Mouse (Mus musculus) intestine, postnatal 0 days (tissue): ENCODE measurements around the gene Tmem202. TPM values are rescaled to one million over a fixed set of nuclear protein-coding genes. Genes with fewer than 3 reads are reported as not detected.
A peak's percentile ranks its signal among the peaks of the same experiment; 100 is the strongest.

Experiments
- ATAC-seq: fragments of 200-750 bp; cut with Nextera tagmentation; 2 replicates; pipeline ENCODE4 v1.8.0; 2017; ENCODE audit warnings: mild to moderate bottlenecking, moderate TSS enrichment, moderate library complexity
- H3K27ac ChIP-seq: fragments of 300-500 bp; sonication (generic); 2 replicates; pipeline ENCODE4 v1.5.1; 2014; ENCODE audit warnings: mild to moderate bottlenecking, low read depth, low read length, moderate library complexity
- H3K27me3 ChIP-seq: fragments of 300-500 bp; sonication (generic); replicated peaks from 2 replicates; pipeline ENCODE4 v1.6.1; 2014; ENCODE audit warnings: low read length, mixed read lengths; ENCODE audit not compliant: control insufficient read depth, insufficient read depth
- H3K36me3 ChIP-seq: fragments of 300-500 bp; sonication (generic); 2 replicates; pipeline ENCODE4 v1.6.1; 2014; ENCODE audit warnings: mild to moderate bottlenecking, moderate library complexity; ENCODE audit not compliant: control insufficient read depth, insufficient read depth
- H3K4me1 ChIP-seq: fragments of 300-500 bp; sonication (generic); replicated peaks from 2 replicates; pipeline ENCODE4 v1.6.1; 2014; ENCODE audit warnings: antibody characterized with exemption, low read length, mixed read lengths; ENCODE audit not compliant: control insufficient read depth, insufficient read depth
- H3K4me2 ChIP-seq: fragments of 300-500 bp; sonication (generic); replicated peaks from 2 replicates; pipeline ENCODE4 v1.6.1; 2014; ENCODE audit warnings: low read depth, mild to moderate bottlenecking, moderate library complexity
- H3K4me3 ChIP-seq: fragments of 300-500 bp; sonication (generic); 2 replicates; pipeline ENCODE4 v1.5.1; 2014; ENCODE audit warnings: low read depth, low read length
- H3K9ac ChIP-seq: fragments of 300-500 bp; sonication (generic); 2 replicates; pipeline ENCODE4 v1.6.1; 2014; ENCODE audit warnings: mild to moderate bottlenecking, low read depth, low read length
- H3K9me3 ChIP-seq: fragments of 300-500 bp; sonication (generic); 2 replicates; pipeline ENCODE4 v1.6.1; 2016; ENCODE audit warnings: mixed run types; ENCODE audit not compliant: control insufficient read depth
- CTCF ChIP-seq: sonication (generic); IDR thresholded peaks from 2 replicates; pipeline ENCODE4 v1.5.1; 2016; ENCODE audit warnings: low read depth, mild to moderate bottlenecking, control low read depth, antibody characterized with exemption, moderate library complexity
- WGBS: fragments of 180-500 bp; shearing (Covaris S2); extraction: QIAGEN DNeasy Blood & Tissue Kit; methylation state at CpG from one replicate; pipeline ENCODE4 v1.1.7; 2014; 5-methylcytosine and 5-hydroxymethylcytosine counted together
- polyA plus RNA-seq: library from polyadenylated mRNA; unstranded; fragments of >200 nt; fragmentation: Nextera tagmentation; extraction: Ambion mirVana; gene quantifications from 2 replicates; pipeline ENCODE4 v1.2.1, GENCODE M21; 2015

The Tmem202 gene
- polyA plus RNA-seq, 1 experiment from 2014 or later: 3.0 TPM

DNA sequence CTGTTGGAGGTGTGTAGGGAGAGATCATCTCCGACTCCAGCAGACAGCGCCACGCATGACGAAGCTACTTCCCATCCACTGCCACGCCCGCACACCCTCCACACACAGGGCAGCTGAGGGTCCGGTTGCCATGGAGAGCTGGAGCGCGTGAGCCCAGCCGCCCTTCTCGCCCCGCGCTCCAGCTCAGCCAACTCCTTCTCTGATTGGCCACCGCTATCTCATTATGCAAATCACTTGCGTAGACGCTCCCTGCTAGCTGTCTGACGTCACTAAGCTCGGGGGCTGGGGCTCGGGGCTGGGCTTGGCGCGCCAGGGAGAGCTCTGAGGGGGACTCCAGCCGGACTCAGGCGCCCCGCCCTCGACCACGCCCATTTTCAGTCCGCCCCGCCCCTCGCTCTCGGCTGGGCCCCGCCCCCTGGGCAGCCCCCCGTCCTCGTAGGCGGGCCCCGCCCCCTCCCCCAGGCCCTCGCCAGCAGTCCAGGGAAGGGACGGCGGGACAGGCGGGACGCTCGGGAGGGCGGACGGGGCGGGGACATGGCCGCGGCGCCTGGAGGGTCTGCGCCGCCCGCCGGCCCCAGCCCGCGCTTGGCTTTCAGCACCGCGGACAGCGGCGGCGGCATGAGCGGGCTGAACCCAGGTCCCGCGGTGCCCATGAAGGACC is 38.3 kb upstream of the Tmem202 start, which contains the start of gene Celf6:
Celf6 (plus strand) TSS at position 74 of the 661 bp plus-strand sequence.
- TF ChIP-seq CTCF: 0 out of 2 replicates have a peak, but pooled peaks have one; percentile 3
- no peaks in the 10 kb centered on the region for H3K9me3 ChIP-seq
- WGBS: under 1% methylated on average over 42 of the region's 61 CpGs

DNA sequence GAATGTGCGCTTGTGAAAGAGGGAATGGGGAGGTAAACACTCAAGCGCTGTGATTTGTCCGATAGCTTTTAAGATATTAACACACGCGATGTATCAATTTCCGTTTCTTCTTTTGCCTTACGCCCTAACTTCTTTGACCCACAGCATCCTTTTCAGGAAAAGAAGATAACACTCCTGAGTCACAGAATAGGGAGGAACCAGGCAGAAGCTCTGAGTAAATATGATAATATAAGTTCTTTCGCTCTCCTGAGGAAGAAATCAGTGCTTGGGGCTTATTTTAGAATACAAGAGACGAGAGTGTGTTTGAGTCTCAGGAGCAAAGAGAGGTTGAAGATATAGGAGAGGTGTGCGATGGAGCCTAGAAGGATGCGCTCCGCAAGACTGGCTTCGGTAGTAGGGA is 37.8 kb upstream of the Tmem202 start:
- TF ChIP-seq CTCF: no peak
- H3K4me1 ChIP-seq: 0 out of 2 replicates have a peak, but pooled peaks cover 5% of the 10 kb centered on the region
- peaks cover 17% of the 10 kb centered on the region for H3K27me3 ChIP-seq
- H3K9me3 ChIP-seq: no peaks in the 10 kb centered on the region
- no peak overlapping the region for H3K27ac ChIP-seq
- H3K9ac ChIP-seq: peak overlapping the region; percentile 17; the same call in 1 of the 2 replicates
- 11% methylated on average over 13 of the region's 13 CpGs for WGBS
- peak overlapping the region; percentile 84 for H3K4me2 ChIP-seq
- ATAC-seq: no peak
- no peaks in the 10 kb centered on the region for H3K36me3 ChIP-seq
- H3K4me3 ChIP-seq: peak overlapping the region; percentile 42

More for the DNA sequence above, 38.3 kb upstream of the Tmem202 start, which contains the start of gene Celf6:
- peak within 1 kb of the TSS; percentile 42 for H3K4me3 ChIP-seq
- ATAC-seq: peak; percentile 95
- H3K27me3 ChIP-seq: peaks cover 17% of the 10 kb centered on the region
- H3K4me2 ChIP-seq: peak within 1 kb of the TSS; percentile 84
- H3K36me3 ChIP-seq: no peaks in the 10 kb centered on the region
- no peak within 1 kb of the TSS for H3K27ac ChIP-seq
- H3K4me1 ChIP-seq: 0 out of 2 replicates have a peak, but pooled peaks cover 5% of the 10 kb centered on the region
- peak within 1 kb of the TSS; percentile 17; the same call in 1 of the 2 replicates for H3K9ac ChIP-seq

- TF ChIP-seq CTCF: no peak
- Histone ChIP-seq H3K9me3 (no peaks in the 10 kb centered on the region), H3K4me2 (no peak overlapping the region), H3K4me1 (no peaks in the 10 kb centered on the region), H3K9ac (no peak overlapping the region), H3K27me3 (peaks cover 8% of the 10 kb centered on the region), H3K36me3 (no peaks in the 10 kb centered on the region), H3K4me3 (no peak overlapping the region), H3K27ac (no peak overlapping the region)
- WGBS: 58% methylated on average over 2 of the region's 2 CpGs
- no peak for ATAC-seq
Observed at GRCm38 (mm10) chr9:59571852-59572251, 32.2 kb upstream of the Tmem202 start.

DNA sequence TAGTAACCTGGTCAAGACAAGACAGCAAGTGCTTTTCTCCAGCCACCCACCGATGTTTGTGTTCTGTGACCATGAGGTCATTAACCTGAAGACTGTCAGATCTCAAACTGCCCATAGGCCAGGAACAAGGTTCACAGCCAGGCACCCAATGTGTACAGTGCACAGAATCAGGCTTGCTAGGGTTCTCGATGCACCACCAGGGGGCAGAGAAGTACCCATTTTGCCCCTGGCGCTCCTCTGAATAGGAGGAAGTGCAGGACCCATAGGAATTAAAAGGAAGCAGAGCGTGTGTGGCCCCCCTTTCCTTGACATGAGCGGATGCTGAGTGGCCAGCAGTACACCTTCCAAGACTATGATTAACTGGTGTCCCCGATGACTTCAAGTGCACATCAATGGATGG is 27.5 kb upstream of the Tmem202 start:
- TF ChIP-seq CTCF: peak; percentile 91
- H3K36me3 ChIP-seq: peaks cover 32% of the 10 kb centered on the region
- no peaks in the 10 kb centered on the region for H3K4me1 ChIP-seq
- no peak overlapping the region for H3K27ac ChIP-seq
- 22% methylated on average over 6 of the region's 6 CpGs for WGBS
- no peak overlapping the region for H3K4me3 ChIP-seq
- no peaks in the 10 kb centered on the region for H3K9me3 ChIP-seq
- no peak overlapping the region for H3K9ac ChIP-seq
- H3K4me2 ChIP-seq: no peak overlapping the region
- ATAC-seq: peak; percentile 73
- no peaks in the 10 kb centered on the region for H3K27me3 ChIP-seq

GRCm38 (mm10) chr9:59565600-59565999 is 26.0 kb upstream of the Tmem202 start:
- 29% methylated on average over 4 of the region's 4 CpGs for WGBS
- no peak for ATAC-seq
- no peak overlapping the region for H3K4me2 ChIP-seq

GRCm38 (mm10) chr9:59553719-59554118 is 14.1 kb upstream of the Tmem202 start:
- 73% methylated on average over 4 of the region's 4 CpGs for WGBS
- no peak for ATAC-seq
- Histone ChIP-seq H3K4me1 (no peaks in the 10 kb centered on the region), H3K4me2 (no peak overlapping the region), H3K27ac (no peak overlapping the region), H3K27me3 (no peaks in the 10 kb centered on the region), H3K36me3 (peaks cover 34% of the 10 kb centered on the region), H3K4me3 (no peak overlapping the region), H3K9me3 (no peaks in the 10 kb centered on the region), H3K9ac (no peak overlapping the region)
- TF ChIP-seq CTCF: no peak

More at GRCm38 (mm10) chr9:59565600-59565999, 26.0 kb upstream of the Tmem202 start:
- Histone ChIP-seq H3K27me3 (no peaks in the 10 kb centered on the region), H3K36me3 (peaks cover 47% of the 10 kb centered on the region), H3K27ac (no peak overlapping the region), H3K4me1 (no peaks in the 10 kb centered on the region), H3K9me3 (no peaks in the 10 kb centered on the region), H3K4me3 (no peak overlapping the region), H3K9ac (no peak overlapping the region)
- peak; percentile 95 for TF ChIP-seq CTCF
